Mouse (Mus musculus): Measurements from ENCODE around the gene Bsx.

- TF ChIP-seq GATA1 (IDR thresholded peaks at IDR 0.05; ENCODE audit: low read length) (no peak), TAL1 (IDR thresholded peaks at IDR 0.05; ENCODE audit: low read length) (no peak)
Observed at GRCm38 (mm10) chr9:40825601-40826000, 48.3 kb upstream of the Bsx start.
